Mouse (Mus musculus) neural tube, embryonic 12.5 days (tissue): Measurements from ENCODE around the gene Tfam. TPM values are rescaled to one million over a fixed set of nuclear protein-coding genes. Genes with fewer than 3 reads are reported as not detected.

Experiments
- ATAC-seq: fragments of 200-750 bp; cut with Nextera tagmentation; 2 replicates; pipeline ENCODE4 v1.8.0; 2017; ENCODE audit warnings: low read depth, mild to moderate bottlenecking, moderate TSS enrichment, moderate library complexity; ENCODE audit not compliant: low FRiP score
- H3K27ac ChIP-seq: fragments of 300-500 bp; sonication (generic); 2 replicates; pipeline ENCODE4 v1.5.1; 2016
- H3K27me3 ChIP-seq: fragments of 300-500 bp; sonication (generic); replicated peaks from 2 replicates; pipeline ENCODE4 v1.6.1; 2016; ENCODE audit warnings: mild to moderate bottlenecking
- H3K36me3 ChIP-seq: fragments of 300-500 bp; sonication (generic); 2 replicates; pipeline ENCODE4 v1.6.1; 2016; ENCODE audit warnings: mild to moderate bottlenecking
- H3K4me1 ChIP-seq: fragments of 300-500 bp; sonication (generic); 2 replicates; pipeline ENCODE4 v1.6.1; 2016
- H3K4me2 ChIP-seq: fragments of 300-500 bp; sonication (generic); replicated peaks from 2 replicates; pipeline ENCODE4 v1.6.1; 2016; ENCODE audit warnings: mild to moderate bottlenecking
- H3K4me3 ChIP-seq: fragments of 300-500 bp; sonication (generic); 2 replicates; pipeline ENCODE4 v1.5.1; 2016
- H3K9ac ChIP-seq: fragments of 300-500 bp; sonication (generic); 2 replicates; pipeline ENCODE4 v1.6.1; 2016; ENCODE audit warnings: mild to moderate bottlenecking
- H3K9me3 ChIP-seq: fragments of 300-500 bp; sonication (generic); 2 replicates; pipeline ENCODE4 v1.6.1; 2016; ENCODE audit warnings: mild to moderate bottlenecking
- WGBS: fragments of 180-500 bp; shearing (Covaris S2); methylation state at CpG from one replicate; pipeline ENCODE4 v1.1.7; 2016; 5-methylcytosine and 5-hydroxymethylcytosine counted together
- polyA plus RNA-seq: library from polyadenylated mRNA; unstranded; fragments of >200 nt; fragmentation: Nextera tagmentation; extraction: Ambion mirVana; gene quantifications from 2 replicates; pipeline ENCODE4 v1.2.1, GENCODE M21; 2016

Gene Tfam
- polyA plus RNA-seq, 1 experiment from 2014 or later = 75.8 TPM

- Histone ChIP-seq H3K36me3 (no peaks in the 10 kb centered on the region), H3K9ac (no peak overlapping the region), H3K27ac (no peak overlapping the region), H3K4me2 (no peak overlapping the region), H3K4me3 (no peak overlapping the region), H3K27me3 (no peaks in the 10 kb centered on the region), H3K9me3 (no peaks in the 10 kb centered on the region), H3K4me1 (no peaks in the 10 kb centered on the region)
- no peak for ATAC-seq
- WGBS = 69% methylated on average over 7 of the region's 7 CpGs
Measured at GRCm38 (mm10) chr10:71183339-71184031, 54.6 kb downstream of the Tfam start.

- H3K36me3 ChIP-seq = no peaks in the 10 kb centered on the region
- H3K9ac ChIP-seq = no peak overlapping the region
- H3K4me1 ChIP-seq = no peaks in the 10 kb centered on the region
- H3K27ac ChIP-seq = no peak overlapping the region
- WGBS = 83% methylated on average over 4 of the region's 4 CpGs
- no peak overlapping the region for H3K4me3 ChIP-seq
- H3K4me2 ChIP-seq = no peak overlapping the region
- no peak for ATAC-seq
- H3K27me3 ChIP-seq = no peaks in the 10 kb centered on the region
- H3K9me3 ChIP-seq = no peaks in the 10 kb centered on the region
Measured at GRCm38 (mm10) chr10:71181931-71182330, 56.1 kb downstream of the Tfam start.

- no peaks in the 10 kb centered on the region for H3K27me3 ChIP-seq
- 85% methylated on average over 2 of the region's 2 CpGs for WGBS
- H3K9ac ChIP-seq = no peak overlapping the region
- no peaks in the 10 kb centered on the region for H3K36me3 ChIP-seq
- H3K27ac ChIP-seq = no peak overlapping the region
- no peaks in the 10 kb centered on the region for H3K4me1 ChIP-seq
- no peak overlapping the region for H3K4me2 ChIP-seq
- no peak overlapping the region for H3K4me3 ChIP-seq
- no peaks in the 10 kb centered on the region for H3K9me3 ChIP-seq
- ATAC-seq = no peak
Measured at GRCm38 (mm10) chr10:71181091-71181490, 57.0 kb downstream of the Tfam start.

GRCm38 (mm10) chr10:71180057-71180456 is 58.0 kb downstream of the Tfam start:
- no peak overlapping the region for H3K4me2 ChIP-seq
- H3K4me3 ChIP-seq = no peak overlapping the region
- WGBS = 73% methylated on average over 2 of the region's 2 CpGs
- no peak overlapping the region for H3K9ac ChIP-seq
- H3K27ac ChIP-seq = no peak overlapping the region
- no peaks in the 10 kb centered on the region for H3K27me3 ChIP-seq
- ATAC-seq = no peak
- H3K36me3 ChIP-seq = no peaks in the 10 kb centered on the region
- no peaks in the 10 kb centered on the region for H3K4me1 ChIP-seq
- no peaks in the 10 kb centered on the region for H3K9me3 ChIP-seq

- Histone ChIP-seq H3K27me3 (no peaks in the 10 kb centered on the region), H3K27ac (no peak overlapping the region), H3K9me3 (no peaks in the 10 kb centered on the region), H3K36me3 (no peaks in the 10 kb centered on the region), H3K4me1 (no peaks in the 10 kb centered on the region), H3K4me3 (no peak overlapping the region), H3K9ac (no peak overlapping the region), H3K4me2 (no peak overlapping the region)
- ATAC-seq = no peak
- WGBS = 90% methylated on average over 7 of the region's 7 CpGs
Measured at GRCm38 (mm10) chr10:71177201-71177600, 60.9 kb downstream of the Tfam start.

- no peaks in the 10 kb centered on the region for H3K27me3 ChIP-seq
- H3K4me3 ChIP-seq = no peak overlapping the region
- no peaks in the 10 kb centered on the region for H3K9me3 ChIP-seq
- H3K9ac ChIP-seq = no peak overlapping the region
- no peaks in the 10 kb centered on the region for H3K36me3 ChIP-seq
- no peak overlapping the region for H3K4me2 ChIP-seq
- 75% methylated on average over 8 of the region's 8 CpGs for WGBS
- H3K4me1 ChIP-seq = no peaks in the 10 kb centered on the region
- no peak for ATAC-seq
- H3K27ac ChIP-seq = no peak overlapping the region
Measured at GRCm38 (mm10) chr10:71176341-71176740, 61.7 kb downstream of the Tfam start.

Other genes starting within 250 kb of the Tfam start
- gene Bicc1, start 78.6 kb downstream of the Tfam start, polyA plus RNA-seq = 7.2 and 7.7 TPM in 2 replicates
- gene Ube2d1, start 47.0 kb upstream of the Tfam start, polyA plus RNA-seq = 158 and 177 TPM in 2 replicates
- 163 and 173 TPM in 2 replicates for gene Cisd1, start 106.7 kb upstream of the Tfam start, polyA plus RNA-seq
- 22.1 and 23.2 TPM in 2 replicates for gene Ipmk, start 109.5 kb upstream of the Tfam start, polyA plus RNA-seq